Mouse (Mus musculus) stomach, postnatal 0 days (tissue): ENCODE measurements at regions not wholly inside any gene's neighbourhood (a gene's known extent, or its start where the extent isn't known, plus 50 kb on each side); places are given as distances from the start of the nearest gene placed in this dataset.

Experiments used
- CTCF ChIP-seq: IDR thresholded peaks from 2 replicates; pipeline ENCODE4 v1.5.1; 2016; ENCODE audit warnings: antibody characterized with exemption, low read depth, mild to moderate bottlenecking, moderate library complexity
- EP300 ChIP-seq: optimal IDR thresholded peaks from 2 replicates; pipeline ENCODE3; 2016; ENCODE audit warnings: antibody characterized with exemption

GRCm38 (mm10) chr14:13212658-13213057 is 71.9 kb upstream of the Synpr start:
- TF ChIP-seq CTCF (no peak), EP300 (no peak)
